Comparison of ENCODE assay signal across 8 mouse cellular contexts in genomic region chr4:141240617-141241016, GRCm38 (mm10). TPM values are rescaled to one million over a fixed set of nuclear protein-coding genes. Genes with fewer than 3 reads are reported as not detected.
A peak's percentile ranks its signal among the peaks of the same experiment; 100 is the strongest.
DNase-seq lines count a peak whose midpoint lies in the region; ATAC-seq lines count a peak whose summit lies in the region.

No protein-coding gene starts in this region.

- H3K4me3 ChIP-seq in hindbrain, embryonic 10.5 days, result no peak overlapping the region
- H3K4me3 ChIP-seq in hindbrain, embryonic 11.5 days (ENCODE audit: low read depth, low read length), result no peak overlapping the region
- peak overlapping the region; percentile 2 for H3K4me3 ChIP-seq in lung, embryonic 15.5 days
- H3K4me3 ChIP-seq in midbrain, embryonic 16.5 days (ENCODE audit: low read depth, low read length), result no peak overlapping the region

- H3K9me3 ChIP-seq in hindbrain, embryonic 10.5 days, result no peaks in the 10 kb centered on the region
- no peaks in the 10 kb centered on the region for H3K9me3 ChIP-seq in hindbrain, embryonic 11.5 days (ENCODE audit: control insufficient read depth, low read length)
- H3K9me3 ChIP-seq in lung, embryonic 15.5 days, result no peaks in the 10 kb centered on the region
- no peaks in the 10 kb centered on the region for H3K9me3 ChIP-seq in midbrain, embryonic 16.5 days (replicated peaks; ENCODE audit: control insufficient read depth, low read length, poor library complexity, severe bottlenecking)

- H3K9ac ChIP-seq in hindbrain, embryonic 11.5 days (ENCODE audit: low read depth, low read length), result no peak overlapping the region
- H3K9ac ChIP-seq in lung, embryonic 15.5 days, result no peak overlapping the region
- no peak overlapping the region for H3K9ac ChIP-seq in midbrain, embryonic 16.5 days (ENCODE audit: low read depth, low read length)

- no peak overlapping the region for H3K27ac ChIP-seq in hindbrain, embryonic 10.5 days
- no peak overlapping the region for H3K27ac ChIP-seq in hindbrain, embryonic 11.5 days (ENCODE audit: low read depth, low read length)
- peak overlapping the region; percentile 91 for H3K27ac ChIP-seq in lung, embryonic 15.5 days
- H3K27ac ChIP-seq in midbrain, embryonic 16.5 days (ENCODE audit: low read length), result no peak overlapping the region

- 1% methylated on average over 14 of the region's 14 CpGs for WGBS in hindbrain, embryonic 10.5 days
- 2% methylated on average over 14 of the region's 14 CpGs for WGBS in hindbrain, embryonic 11.5 days
- 4% methylated on average over 14 of the region's 14 CpGs for WGBS in lung, embryonic 15.5 days
- 4% methylated on average over 14 of the region's 14 CpGs for WGBS in midbrain, embryonic 16.5 days

- H3K27me3 ChIP-seq in hindbrain, embryonic 10.5 days (ENCODE audit: insufficient read depth, poor library complexity, severe bottlenecking), result peaks cover 97% of the 10 kb centered on the region
- H3K27me3 ChIP-seq in hindbrain, embryonic 11.5 days (ENCODE audit: control insufficient read depth, insufficient read depth, low read length), result peaks cover 72% of the 10 kb centered on the region
- peaks cover 35% of the 10 kb centered on the region for H3K27me3 ChIP-seq in lung, embryonic 15.5 days
- peaks cover 53% of the 10 kb centered on the region for H3K27me3 ChIP-seq in midbrain, embryonic 16.5 days (ENCODE audit: control insufficient read depth, insufficient read depth, low read depth, low read length)

- peaks cover 63% of the 10 kb centered on the region for H3K4me1 ChIP-seq in hindbrain, embryonic 10.5 days (replicated peaks)
- H3K4me1 ChIP-seq in hindbrain, embryonic 11.5 days (replicated peaks; ENCODE audit: control insufficient read depth, insufficient read depth, low read length), result peaks cover 15% of the 10 kb centered on the region
- H3K4me1 ChIP-seq in lung, embryonic 15.5 days, result peaks cover 68% of the 10 kb centered on the region
- H3K4me1 ChIP-seq in midbrain, embryonic 16.5 days (ENCODE audit: control insufficient read depth, insufficient read depth, low read length), result peaks cover 21% of the 10 kb centered on the region

- H3K36me3 ChIP-seq in hindbrain, embryonic 10.5 days, result no peaks in the 10 kb centered on the region
- no peaks in the 10 kb centered on the region for H3K36me3 ChIP-seq in hindbrain, embryonic 11.5 days (ENCODE audit: control insufficient read depth, insufficient read depth, low read length)
- H3K36me3 ChIP-seq in lung, embryonic 15.5 days, result no peaks in the 10 kb centered on the region
- no peaks in the 10 kb centered on the region for H3K36me3 ChIP-seq in midbrain, embryonic 16.5 days (ENCODE audit: control insufficient read depth, insufficient read depth, low read length)

- ATAC-seq in hindbrain, embryonic 11.5 days (ENCODE audit: low FRiP score), result no peak
- peak; percentile 24; the same call in 1 of the 2 replicates for ATAC-seq in lung, embryonic 15.5 days (ENCODE audit: borderline replicate concordance, extremely low read depth, low FRiP score, low TSS enrichment)
- no peak for ATAC-seq in midbrain, embryonic 16.5 days

- DNase-seq in hindbrain, embryonic 10.5 days (ENCODE audit: low spot score), result peak; percentile 38
- no peak for DNase-seq in hindbrain, embryonic 11.5 days (ENCODE audit: low spot score)
- DNase-seq in embryo, embryonic 11 days, result peak; percentile 64
- DNase-seq in kidney, adult 9 months, result peak; percentile 91
- DNase-seq in cerebellum, adult 8-10 months, result no peak
- no peak for DNase-seq in spleen, adult 18-20 months

- no peak overlapping the region for H3K4me2 ChIP-seq in hindbrain, embryonic 11.5 days (replicated peaks; ENCODE audit: low read depth, low read length)
- H3K4me2 ChIP-seq in lung, embryonic 15.5 days, result peak overlapping the region; percentile 82
- H3K4me2 ChIP-seq in midbrain, embryonic 16.5 days (ENCODE audit: low read length), result no peak overlapping the region

RNA-seq across cellular contexts. Expression of gene Arhgef19, which starts 1.3 kb away (rescaled TPM):
- 1.7 and 4.3 TPM in 2 replicates for polyA plus RNA-seq in hindbrain, embryonic 10.5 days (2016; fragmentation: Nextera tagmentation; extraction: Ambion mirVana)
- 2.1 and 3.1 TPM in 2 replicates for polyA plus RNA-seq in hindbrain, embryonic 11.5 days (2014; fragmentation: Nextera tagmentation; extraction: Ambion mirVana)
- polyA plus RNA-seq in lung, embryonic 15.5 days (2015; fragmentation: Nextera tagmentation; extraction: Ambion mirVana), result 19.2 and 20.5 TPM in 2 replicates
- polyA plus RNA-seq in midbrain, embryonic 16.5 days (2015; fragmentation: Nextera tagmentation; extraction: Ambion mirVana), result 1.1 and 1.3 TPM in 2 replicates

RNA-seq across cellular contexts. Expression of gene Rsg1, which starts 26.9 kb away (rescaled TPM):
- 5.3 and 6.5 TPM in 2 replicates for polyA plus RNA-seq in hindbrain, embryonic 10.5 days (2016; fragmentation: Nextera tagmentation; extraction: Ambion mirVana)
- 6.3 and 6.8 TPM in 2 replicates for polyA plus RNA-seq in hindbrain, embryonic 11.5 days (2014; fragmentation: Nextera tagmentation; extraction: Ambion mirVana)
- polyA plus RNA-seq in lung, embryonic 15.5 days (2015; fragmentation: Nextera tagmentation; extraction: Ambion mirVana), result 5.9 and 6.0 TPM in 2 replicates
- 7.9 and 10.5 TPM in 2 replicates for polyA plus RNA-seq in midbrain, embryonic 16.5 days (2015; fragmentation: Nextera tagmentation; extraction: Ambion mirVana)

Comparison
In these comparisons a context has a peak if more than half of its experiments do, and no peak if none do; other contexts are left out.
1. DNase-seq: peak in hindbrain, embryonic 10.5 days (single experiment), embryo, embryonic 11 days (single experiment) and kidney, adult 9 months (single experiment); none in hindbrain, embryonic 11.5 days (single experiment), cerebellum, adult 8-10 months (single experiment) and spleen, adult 18-20 months (0 of 2).